Mouse (Mus musculus) liver, postnatal 0 days (tissue): ENCODE measurements around the gene 1700011L22Rik. TPM values are rescaled to one million over a fixed set of nuclear protein-coding genes. Genes with fewer than 3 reads are reported as not detected.

Experiments used
- ATAC-seq: fragments of 200-750 bp; cut with Nextera tagmentation; 2 replicates; pipeline ENCODE4 v1.8.0; 2017; ENCODE audit warnings: mild to moderate bottlenecking, moderate library complexity
- DNase-seq: peaks from one replicate; pipeline ENCODE4 v3.0.0-alpha.2; 2016
- H3K27ac ChIP-seq: fragments of 300-500 bp; sonication (generic); 2 replicates; pipeline ENCODE4 v1.5.1; 2014; ENCODE audit warnings: antibody characterized with exemption, moderate library complexity, mild to moderate bottlenecking, low read depth
- H3K27me3 ChIP-seq: fragments of 300-500 bp; sonication (generic); 2 replicates; pipeline ENCODE4 v1.6.1; 2014; ENCODE audit warnings: low read length, control low read depth, mixed read lengths; ENCODE audit not compliant: insufficient read depth
- H3K36me3 ChIP-seq: fragments of 300-500 bp; sonication (generic); replicated peaks from 2 replicates; pipeline ENCODE4 v1.6.1; 2014; ENCODE audit warnings: mild to moderate bottlenecking, control low read depth, low read length, moderate library complexity, mixed read lengths; ENCODE audit not compliant: insufficient read depth
- H3K4me1 ChIP-seq: fragments of 300-500 bp; sonication (generic); 2 replicates; pipeline ENCODE4 v1.6.1; 2014; ENCODE audit warnings: antibody characterized with exemption, mild to moderate bottlenecking, control low read depth; ENCODE audit not compliant: insufficient read depth
- H3K4me2 ChIP-seq: fragments of 300-500 bp; sonication (generic); 2 replicates; pipeline ENCODE4 v1.6.1; 2014; ENCODE audit warnings: low read depth, mild to moderate bottlenecking, low read length, moderate library complexity, mixed read lengths
- H3K4me3 ChIP-seq: fragments of 300-500 bp; sonication (generic); 2 replicates; pipeline ENCODE4 v1.5.1; 2014; ENCODE audit warnings: low read depth, low read length
- H3K9ac ChIP-seq: fragments of 300-500 bp; sonication (generic); replicated peaks from 2 replicates; pipeline ENCODE4 v1.6.1; 2014; ENCODE audit warnings: mild to moderate bottlenecking, moderate library complexity
- H3K9me3 ChIP-seq: fragments of 300-500 bp; sonication (generic); 2 replicates; pipeline ENCODE4 v1.6.1; 2016; ENCODE audit warnings: mild to moderate bottlenecking, control low read depth, low read length, mixed read lengths
- CTCF ChIP-seq: sonication (generic); IDR thresholded peaks from 2 replicates; pipeline ENCODE4 v1.5.1; 2016; ENCODE audit warnings: antibody characterized with exemption, low read depth
- EP300 ChIP-seq: IDR thresholded peaks from 2 replicates; pipeline ENCODE4 v1.6.1; 2016; ENCODE audit warnings: antibody characterized with exemption, low read depth, mild to moderate bottlenecking
- WGBS: fragments of 180-500 bp; shearing (Covaris S2); extraction: QIAGEN DNeasy Blood & Tissue Kit; methylation state at CpG from one replicate; pipeline ENCODE4 v1.1.7; 2014; ENCODE audit not compliant: insufficient replicate concordance; 5-methylcytosine and 5-hydroxymethylcytosine counted together
- polyA plus RNA-seq: library from polyadenylated mRNA; unstranded; fragments of >200 nt; fragmentation: Nextera tagmentation; extraction: Ambion mirVana; gene quantifications from 2 replicates; pipeline ENCODE4 v1.2.1, GENCODE M21; 2015

1700011L22Rik gene
- polyA plus RNA-seq, 1 experiment from 2014 or later, result not detected

GRCm38 (mm10) chr8:79173606-79174005 lies 74.8 kb downstream of the 1700011L22Rik start:
- DNase-seq (no peak), ATAC-seq (no peak)
- H3K4me3 ChIP-seq, result no peak overlapping the region
- no peak for TF ChIP-seq CTCF
- no peak for TF ChIP-seq EP300
- H3K4me1 ChIP-seq, result no peaks in the 10 kb centered on the region
- H3K27ac ChIP-seq, result no peak overlapping the region
- H3K36me3 ChIP-seq, result peaks cover 2% of the 10 kb centered on the region; the same call in 1 of the 2 replicates
- no peak overlapping the region for H3K9ac ChIP-seq
- WGBS, result 60% methylated on average over 4 of the region's 4 CpGs
- no peaks in the 10 kb centered on the region for H3K27me3 ChIP-seq
- H3K4me2 ChIP-seq, result no peak overlapping the region
- no peaks in the 10 kb centered on the region for H3K9me3 ChIP-seq

GRCm38 (mm10) chr8:79165276-79165675 lies 83.1 kb downstream of the 1700011L22Rik start:
- H3K27ac ChIP-seq, result no peak overlapping the region
- no peaks in the 10 kb centered on the region for H3K36me3 ChIP-seq
- no peak overlapping the region for H3K9ac ChIP-seq
- WGBS, result 68% methylated on average over 3 of the region's 3 CpGs
- no peaks in the 10 kb centered on the region for H3K9me3 ChIP-seq
- ATAC-seq (no peak), DNase-seq (no peak)
- no peak overlapping the region for H3K4me3 ChIP-seq
- H3K27me3 ChIP-seq, result no peaks in the 10 kb centered on the region
- H3K4me2 ChIP-seq, result no peak overlapping the region
- H3K4me1 ChIP-seq, result peaks cover 19% of the 10 kb centered on the region
- TF ChIP-seq EP300, result no peak
- no peak for TF ChIP-seq CTCF

- Histone ChIP-seq H3K9ac (no peak overlapping the region), H3K27me3 (no peaks in the 10 kb centered on the region), H3K4me1 (peaks cover 20% of the 10 kb centered on the region), H3K36me3 (no peaks in the 10 kb centered on the region), H3K9me3 (no peaks in the 10 kb centered on the region), H3K27ac (no peak overlapping the region), H3K4me2 (no peak overlapping the region), H3K4me3 (no peak overlapping the region)
- DNase-seq (no peak), ATAC-seq (no peak)
- TF ChIP-seq CTCF (no peak), EP300 (no peak)
- WGBS, result 43% methylated on average over 1 of the region's 1 CpGs
Observed at GRCm38 (mm10) chr8:79164336-79164735, 84.0 kb downstream of the 1700011L22Rik start.

GRCm38 (mm10) chr8:79162533-79163308 lies 85.6 kb downstream of the 1700011L22Rik start:
- Histone ChIP-seq H3K36me3 (no peaks in the 10 kb centered on the region), H3K9ac (no peak overlapping the region), H3K27ac (peak overlapping the region; percentile 72), H3K27me3 (no peaks in the 10 kb centered on the region), H3K4me2 (peak overlapping the region; percentile 14; the same call in 1 of the 2 replicates), H3K9me3 (no peaks in the 10 kb centered on the region), H3K4me1 (peaks cover 20% of the 10 kb centered on the region), H3K4me3 (no peak overlapping the region)
- 0 out of 2 replicates have a peak, but pooled peaks have one; percentile 12 for TF ChIP-seq EP300
- no peak for TF ChIP-seq CTCF
- DNase-seq, result peak; percentile 85
- peak; percentile 94 for ATAC-seq
- WGBS, result 39% methylated on average over 10 of the region's 10 CpGs

- peaks cover 20% of the 10 kb centered on the region for H3K4me1 ChIP-seq
- H3K4me3 ChIP-seq, result no peak overlapping the region
- ATAC-seq, result no peak
- H3K36me3 ChIP-seq, result no peaks in the 10 kb centered on the region
- no peak overlapping the region for H3K9ac ChIP-seq
- H3K27ac ChIP-seq, result no peak overlapping the region
- no peak for DNase-seq
- no peaks in the 10 kb centered on the region for H3K9me3 ChIP-seq
- TF ChIP-seq EP300 (no peak), CTCF (0 out of 2 replicates have a peak, but pooled peaks have one; percentile 11)
- 60% methylated on average over 4 of the region's 4 CpGs for WGBS
- H3K4me2 ChIP-seq, result no peak overlapping the region
- H3K27me3 ChIP-seq, result no peaks in the 10 kb centered on the region
Observed at GRCm38 (mm10) chr8:79161172-79161778, 87.1 kb downstream of the 1700011L22Rik start.

Other genes with a start within 250 kb of the 1700011L22Rik start
- 0.62 and 0.64 TPM in 2 replicates for gene Zfp827, start 220.1 kb downstream of the 1700011L22Rik start, polyA plus RNA-seq
- gene Mmaa, start 46.4 kb upstream of the 1700011L22Rik start, polyA plus RNA-seq, result 6.3 and 7.2 TPM in 2 replicates
- 8.0 and 9.6 TPM in 2 replicates for gene Smad1, start 150.9 kb upstream of the 1700011L22Rik start, polyA plus RNA-seq